Mouse (Mus musculus): ENCODE measurements around the gene Hist1h3i. TPM values are rescaled to one million over a fixed set of nuclear protein-coding genes. Genes with fewer than 3 reads are reported as not detected.
A peak's percentile ranks its signal among the peaks of the same experiment; 100 is the strongest.
"Not testable (repeated sequence)": the region's sequence is repeated elsewhere in the genome, so short reads cannot be mapped to it uniquely, and the experiment has no call there.

Gene Hist1h3i
- polyA plus RNA-seq, 1 experiment from 2014 or later = 72.0 TPM

- peak within 1 kb of the TSS; percentile 75 for H3K9ac ChIP-seq (ENCODE audit: low read depth, low read length)
These were observed 3.1 kb downstream of the Hist1h3i start, which contains the start of gene Hist1h1b for GRCm38 (mm10) chr13:21779767-21780731. Hist1h1b (minus strand) TSS chr13:21780625.

GRCm38 (mm10) chr13:21778814-21779766 lies 4.1 kb downstream of the Hist1h3i start:
- Histone ChIP-seq H3K4me2 (ENCODE audit: low read length) (peak overlapping the region; percentile 82), H3K4me1 (replicated peaks; ENCODE audit: insufficient read depth, low read length) (no peaks in the 10 kb centered on the region), H3K27me3 (ENCODE audit: insufficient read depth, low read length) (no peaks in the 10 kb centered on the region), H3K4me3 (replicated peaks; ENCODE audit: low read depth, low read length) (peak overlapping the region; percentile 48), H3K9me3 (replicated peaks; ENCODE audit: low read length) (no peaks in the 10 kb centered on the region), H3K36me3 (ENCODE audit: insufficient read depth, low read length) (no peaks in the 10 kb centered on the region), H3K27ac (peak overlapping the region; percentile 88), H3K9ac (ENCODE audit: low read depth, low read length) (peak overlapping the region; percentile 75)
- 3% methylated on average over 33 of the region's 33 CpGs for whole genome bisulfite sequencing
- TF ChIP-seq CTCF (IDR thresholded peaks at IDR 0.05; ENCODE audit: low read depth) = no peak
- DNase-seq (ENCODE audit: low spot score) (peak; percentile 97), ATAC-seq (replicated peaks; ENCODE audit: low FRiP score, low read depth) (peak; percentile 90)

More at GRCm38 (mm10) chr13:21779767-21780731, 3.1 kb downstream of the Hist1h3i start, which contains the start of gene Hist1h1b:
- ATAC-seq (replicated peaks; ENCODE audit: low FRiP score, low read depth) = peak; percentile 18
- under 1% methylated on average over 44 of the region's 44 CpGs for WGBS
- H3K36me3 ChIP-seq (ENCODE audit: insufficient read depth, low read length) = no peaks in the 10 kb centered on the region
- peak within 1 kb of the TSS; percentile 88 for H3K27ac ChIP-seq
- DNase-seq (ENCODE audit: low spot score) = peak; percentile 87
- H3K4me3 ChIP-seq (replicated peaks; ENCODE audit: low read depth, low read length) = peak within 1 kb of the TSS; percentile 48
- no peaks in the 10 kb centered on the region for H3K4me1 ChIP-seq (replicated peaks; ENCODE audit: insufficient read depth, low read length)
- peak within 1 kb of the TSS; percentile 82 for H3K4me2 ChIP-seq (ENCODE audit: low read length)
- no peak for TF ChIP-seq CTCF (IDR thresholded peaks at IDR 0.05; ENCODE audit: low read depth)
- no peaks in the 10 kb centered on the region for H3K9me3 ChIP-seq (replicated peaks; ENCODE audit: low read length)
- no peaks in the 10 kb centered on the region for H3K27me3 ChIP-seq (ENCODE audit: insufficient read depth, low read length)

DNA sequence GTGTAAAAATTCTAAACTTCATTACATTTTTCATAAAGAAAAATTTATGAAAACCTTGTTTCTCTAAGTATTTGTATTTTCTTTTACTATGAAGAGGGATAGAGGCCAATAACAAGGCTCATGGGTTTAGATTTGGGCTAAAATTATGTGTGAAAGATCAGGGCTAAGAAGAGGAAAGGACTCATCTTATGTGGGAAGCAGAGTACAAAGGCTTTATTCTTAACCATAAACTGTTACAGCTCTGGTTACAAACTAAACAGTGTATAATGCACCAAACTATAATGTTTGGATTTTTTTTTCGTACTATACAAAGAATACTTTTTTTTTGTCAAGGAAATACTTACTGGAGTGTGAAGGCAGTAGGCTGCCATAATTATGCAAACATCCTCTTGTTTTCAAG lies 27.5 kb downstream of the Hist1h3i start:
- H3K4me3 ChIP-seq (replicated peaks; ENCODE audit: low read depth, low read length) = no peak overlapping the region
- ATAC-seq (replicated peaks; ENCODE audit: low FRiP score, low read depth) (no peak), DNase-seq (ENCODE audit: low spot score) (no peak)
- no peak overlapping the region for H3K27ac ChIP-seq
- H3K9me3 ChIP-seq (replicated peaks; ENCODE audit: low read length) = no peaks in the 10 kb centered on the region
- no peaks in the 10 kb centered on the region for H3K4me1 ChIP-seq (replicated peaks; ENCODE audit: insufficient read depth, low read length)
- H3K9ac ChIP-seq (ENCODE audit: low read depth, low read length) = no peak overlapping the region
- H3K4me2 ChIP-seq (ENCODE audit: low read length) = 0 out of 2 replicates have a peak overlapping the region, but pooled peaks have one; percentile 7
- no peaks in the 10 kb centered on the region for H3K36me3 ChIP-seq (ENCODE audit: insufficient read depth, low read length)
- H3K27me3 ChIP-seq (ENCODE audit: insufficient read depth, low read length) = no peaks in the 10 kb centered on the region
- TF ChIP-seq CTCF (IDR thresholded peaks at IDR 0.05; ENCODE audit: low read depth) = no peak
- WGBS = 34% methylated on average over 1 of the region's 1 CpGs

- not testable (repeated sequence) for H3K4me1 ChIP-seq (replicated peaks; ENCODE audit: insufficient read depth, low read length); H3K27me3 ChIP-seq (ENCODE audit: insufficient read depth, low read length); H3K9me3 ChIP-seq (replicated peaks; ENCODE audit: low read length); H3K36me3 ChIP-seq (ENCODE audit: insufficient read depth, low read length)
- ATAC-seq (replicated peaks; ENCODE audit: low FRiP score, low read depth) (0 out of 2 replicates have a peak, but pooled peaks have one; percentile 0), DNase-seq (ENCODE audit: low spot score) (peak; percentile 63)
- H3K9ac ChIP-seq (ENCODE audit: low read depth, low read length) = peak overlapping the region; percentile 40; the same call in 1 of the 2 replicates
- WGBS = under 1% methylated on average over 22 of the region's 26 CpGs
- peak overlapping the region; percentile 92 for H3K27ac ChIP-seq
- H3K4me3 ChIP-seq (replicated peaks; ENCODE audit: low read depth, low read length) = peak overlapping the region; percentile 44
- H3K4me2 ChIP-seq (ENCODE audit: low read length) = peak overlapping the region; percentile 65
These were observed 28.7 kb downstream of the Hist1h3i start for GRCm38 (mm10) chr13:21754294-21755001.

GRCm38 (mm10) chr13:21753524-21754285 lies 29.5 kb downstream of the Hist1h3i start, which contains the start of the genes Hist1h2ak and Hist1h2bn:
Hist1h2ak (minus strand) TSS chr13:21753827.
Hist1h2bn (plus strand) TSS chr13:21754123.
- peak; percentile 30; the same call in 1 of the 2 replicates for TF ChIP-seq CTCF (IDR thresholded peaks at IDR 0.05; ENCODE audit: low read depth)
- not testable (repeated sequence) for H3K36me3 ChIP-seq (ENCODE audit: insufficient read depth, low read length); H3K9me3 ChIP-seq (replicated peaks; ENCODE audit: low read length); H3K27me3 ChIP-seq (ENCODE audit: insufficient read depth, low read length); H3K4me1 ChIP-seq (replicated peaks; ENCODE audit: insufficient read depth, low read length)
- H3K4me2 ChIP-seq (ENCODE audit: low read length) = peak within 1 kb of the TSS; percentile 65
- H3K9ac ChIP-seq (ENCODE audit: low read depth, low read length) = peak within 1 kb of the TSS; percentile 46; the same call in 1 of the 2 replicates
- peak within 1 kb of the TSS; percentile 44 for H3K4me3 ChIP-seq (replicated peaks; ENCODE audit: low read depth, low read length)
- H3K27ac ChIP-seq = peak within 1 kb of the TSS; percentile 92
- DNase-seq (ENCODE audit: low spot score) (peak; percentile 99), ATAC-seq (replicated peaks; ENCODE audit: low FRiP score, low read depth) (peak; percentile 96)
- WGBS = under 1% methylated on average over 32 of the region's 50 CpGs
